Mouse (Mus musculus): ENCODE results near the gene Eri3. TPM values are rescaled to one million over a fixed set of nuclear protein-coding genes. Genes with fewer than 3 reads are reported as not detected.
A peak's percentile ranks its signal among the peaks of the same experiment; 100 is the strongest.

The Eri3 gene
- polyA plus RNA-seq, 1 experiment from 2014 or later: 127 TPM

GRCm38 (mm10) chr4:117680963-117681362, 130.8 kb downstream of the Eri3 start:
- peak overlapping the region; percentile 88; the same call in 1 of the 2 replicates for H3K9ac ChIP-seq (ENCODE audit: low read length)
- H3K36me3 ChIP-seq (ENCODE audit: control insufficient read depth, insufficient read depth, low read length): peaks cover 33% of the 10 kb centered on the region
- H3K4me3 ChIP-seq (ENCODE audit: low read length): peak overlapping the region; percentile 92
- peak overlapping the region; percentile 80 for H3K4me2 ChIP-seq (ENCODE audit: low read depth, low read length)
- no peaks in the 10 kb centered on the region for H3K27me3 ChIP-seq (ENCODE audit: control insufficient read depth, insufficient read depth, low read depth, low read length)
- H3K27ac ChIP-seq (ENCODE audit: low read length): no peak overlapping the region
- H3K9me3 ChIP-seq (ENCODE audit: control insufficient read depth, low read length): no peaks in the 10 kb centered on the region
- H3K4me1 ChIP-seq (replicated peaks; ENCODE audit: control insufficient read depth, insufficient read depth, low read length): peaks cover 5% of the 10 kb centered on the region
- no peak for ATAC-seq (ENCODE audit: low read depth)
- WGBS: 67% methylated on average over 6 of the region's 6 CpGs

GRCm38 (mm10) chr4:117681931-117682461, 131.8 kb downstream of the Eri3 start, which contains the start of gene Dmap1:
TSS of gene Dmap1 (minus strand) at chr4:117682273.
- Histone ChIP-seq H3K36me3 (ENCODE audit: control insufficient read depth, insufficient read depth, low read length) (peaks cover 29% of the 10 kb centered on the region), H3K27me3 (ENCODE audit: control insufficient read depth, insufficient read depth, low read depth, low read length) (no peaks in the 10 kb centered on the region), H3K9me3 (ENCODE audit: control insufficient read depth, low read length) (no peaks in the 10 kb centered on the region), H3K4me2 (ENCODE audit: low read depth, low read length) (peak within 1 kb of the TSS; percentile 80), H3K9ac (ENCODE audit: low read length) (peak within 1 kb of the TSS; percentile 88), H3K27ac (ENCODE audit: low read length) (no peak within 1 kb of the TSS; the same call in 1 of the 2 replicates), H3K4me3 (ENCODE audit: low read length) (peak within 1 kb of the TSS; percentile 92), H3K4me1 (replicated peaks; ENCODE audit: control insufficient read depth, insufficient read depth, low read length) (peaks cover 5% of the 10 kb centered on the region)
- ATAC-seq (ENCODE audit: low read depth): peak; percentile 93
- WGBS: under 1% methylated on average over 33 of the region's 33 CpGs

GRCm38 (mm10) chr4:117682463-117682862, 132.3 kb downstream of the Eri3 start:
- peak; percentile 36 for ATAC-seq (ENCODE audit: low read depth)
- no peaks in the 10 kb centered on the region for H3K9me3 ChIP-seq (ENCODE audit: control insufficient read depth, low read length)
- H3K4me1 ChIP-seq (replicated peaks; ENCODE audit: control insufficient read depth, insufficient read depth, low read length): peaks cover 5% of the 10 kb centered on the region
- H3K9ac ChIP-seq (ENCODE audit: low read length): peak overlapping the region; percentile 88
- peak overlapping the region; percentile 92 for H3K4me3 ChIP-seq (ENCODE audit: low read length)
- H3K27me3 ChIP-seq (ENCODE audit: control insufficient read depth, insufficient read depth, low read depth, low read length): no peaks in the 10 kb centered on the region
- H3K27ac ChIP-seq (ENCODE audit: low read length): no peak overlapping the region
- H3K36me3 ChIP-seq (ENCODE audit: control insufficient read depth, insufficient read depth, low read length): peaks cover 26% of the 10 kb centered on the region
- peak overlapping the region; percentile 80 for H3K4me2 ChIP-seq (ENCODE audit: low read depth, low read length)

GRCm38 (mm10) chr4:117683048-117683768, 133.0 kb downstream of the Eri3 start:
- H3K36me3 ChIP-seq (ENCODE audit: control insufficient read depth, insufficient read depth, low read length): peaks cover 19% of the 10 kb centered on the region
- 56% methylated on average over 6 of the region's 6 CpGs for WGBS
- no peak for ATAC-seq (ENCODE audit: low read depth)
- no peak overlapping the region for H3K4me3 ChIP-seq (ENCODE audit: low read length)
- no peak overlapping the region for H3K27ac ChIP-seq (ENCODE audit: low read length)
- no peaks in the 10 kb centered on the region for H3K9me3 ChIP-seq (ENCODE audit: control insufficient read depth, low read length)
- H3K4me2 ChIP-seq (ENCODE audit: low read depth, low read length): no peak overlapping the region
- H3K4me1 ChIP-seq (replicated peaks; ENCODE audit: control insufficient read depth, insufficient read depth, low read length): peaks cover 5% of the 10 kb centered on the region
- H3K27me3 ChIP-seq (ENCODE audit: control insufficient read depth, insufficient read depth, low read depth, low read length): no peaks in the 10 kb centered on the region
- no peak overlapping the region for H3K9ac ChIP-seq (ENCODE audit: low read length)

DNA sequence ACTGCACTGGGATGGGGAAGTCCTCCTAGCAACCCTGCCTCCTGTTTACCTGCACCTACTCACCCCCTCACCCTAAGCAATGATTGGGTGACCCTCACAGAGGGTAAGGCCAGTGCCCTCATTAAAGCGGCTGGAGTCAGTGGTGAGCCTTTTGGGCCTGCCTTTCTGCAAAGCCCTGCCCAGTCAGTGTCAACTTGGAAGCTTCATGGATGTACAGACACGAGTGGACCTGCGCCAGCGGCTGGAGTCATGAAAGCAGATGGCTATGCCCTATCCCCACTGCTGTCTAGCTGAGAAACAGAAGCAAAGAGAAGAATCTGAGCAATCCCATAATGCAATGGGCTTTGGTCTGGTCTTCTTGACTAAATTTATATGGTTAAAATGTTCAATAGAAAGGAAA, 136.2 kb downstream of the Eri3 start:
- 64% methylated on average over 4 of the region's 4 CpGs for WGBS
- Histone ChIP-seq H3K36me3 (ENCODE audit: control insufficient read depth, insufficient read depth, low read length) (no peaks in the 10 kb centered on the region), H3K27me3 (ENCODE audit: control insufficient read depth, insufficient read depth, low read depth, low read length) (no peaks in the 10 kb centered on the region), H3K4me2 (ENCODE audit: low read depth, low read length) (no peak overlapping the region), H3K9ac (ENCODE audit: low read length) (no peak overlapping the region), H3K27ac (ENCODE audit: low read length) (no peak overlapping the region), H3K4me1 (replicated peaks; ENCODE audit: control insufficient read depth, insufficient read depth, low read length) (peaks cover 2% of the 10 kb centered on the region), H3K9me3 (ENCODE audit: control insufficient read depth, low read length) (no peaks in the 10 kb centered on the region), H3K4me3 (ENCODE audit: low read length) (no peak overlapping the region)
- no peak for ATAC-seq (ENCODE audit: low read depth)

GRCm38 (mm10) chr4:117705361-117705760, 155.2 kb downstream of the Eri3 start:
- Histone ChIP-seq H3K9me3 (ENCODE audit: control insufficient read depth, low read length) (no peaks in the 10 kb centered on the region), H3K4me1 (replicated peaks; ENCODE audit: control insufficient read depth, insufficient read depth, low read length) (no peaks in the 10 kb centered on the region), H3K4me3 (ENCODE audit: low read length) (no peak overlapping the region), H3K4me2 (ENCODE audit: low read depth, low read length) (no peak overlapping the region), H3K9ac (ENCODE audit: low read length) (no peak overlapping the region), H3K36me3 (ENCODE audit: control insufficient read depth, insufficient read depth, low read length) (no peaks in the 10 kb centered on the region), H3K27ac (ENCODE audit: low read length) (no peak overlapping the region), H3K27me3 (ENCODE audit: control insufficient read depth, insufficient read depth, low read depth, low read length) (no peaks in the 10 kb centered on the region; the same call in 1 of the 2 replicates)
- 3% methylated on average over 7 of the region's 7 CpGs for WGBS
- no peak for ATAC-seq (ENCODE audit: low read depth)

DNA sequence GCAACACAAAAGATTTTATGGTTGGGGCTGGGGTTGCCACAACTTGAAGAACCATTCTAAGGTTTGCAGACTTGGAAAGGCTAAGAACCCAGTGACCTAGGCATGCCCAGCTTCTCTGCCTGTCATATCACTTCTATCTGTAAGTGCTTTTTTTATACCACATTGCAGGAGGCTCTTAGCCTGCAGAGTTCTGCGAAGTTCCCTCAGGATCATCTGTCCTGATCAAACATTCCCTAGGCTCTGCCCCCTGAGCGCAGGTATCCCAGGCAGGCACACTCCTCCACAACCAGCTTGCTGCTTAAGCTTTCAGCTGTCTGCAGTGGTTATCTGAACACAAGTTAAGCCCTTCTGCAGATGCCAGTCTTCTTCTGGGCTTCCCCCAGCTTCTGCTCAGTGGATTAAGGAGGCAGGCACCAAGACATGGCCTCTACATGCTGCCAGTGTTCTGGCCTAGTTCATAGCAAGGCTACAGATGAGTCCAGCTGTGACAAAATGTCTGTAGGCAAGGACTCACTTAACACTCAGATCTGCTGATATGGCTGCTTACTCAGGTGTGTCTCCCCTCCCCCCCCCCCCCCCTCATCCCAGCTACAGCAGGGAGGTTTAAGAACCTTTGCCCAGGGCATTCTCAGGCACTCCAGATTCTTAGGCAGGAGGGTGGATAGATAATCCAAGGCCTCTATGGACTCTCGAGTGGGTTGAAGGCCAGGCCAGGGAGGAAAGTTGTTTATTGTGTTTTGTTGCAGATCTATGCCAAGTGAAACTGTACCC, 158.8 kb downstream of the Eri3 start:
- Histone ChIP-seq H3K4me1 (replicated peaks; ENCODE audit: control insufficient read depth, insufficient read depth, low read length) (no peaks in the 10 kb centered on the region), H3K27ac (ENCODE audit: low read length) (peak overlapping the region; percentile 11), H3K4me3 (ENCODE audit: low read length) (no peak overlapping the region), H3K27me3 (ENCODE audit: control insufficient read depth, insufficient read depth, low read depth, low read length) (no peaks in the 10 kb centered on the region), H3K9me3 (ENCODE audit: control insufficient read depth, low read length) (no peaks in the 10 kb centered on the region), H3K9ac (ENCODE audit: low read length) (no peak overlapping the region), H3K4me2 (ENCODE audit: low read depth, low read length) (no peak overlapping the region), H3K36me3 (ENCODE audit: control insufficient read depth, insufficient read depth, low read length) (no peaks in the 10 kb centered on the region)
- no peak for ATAC-seq (ENCODE audit: low read depth)
- WGBS: 42% methylated on average over 3 of the region's 3 CpGs

GRCm38 (mm10) chr4:117712314-117712713, 162.1 kb downstream of the Eri3 start:
- H3K9ac ChIP-seq (ENCODE audit: low read length): no peak overlapping the region
- no peaks in the 10 kb centered on the region for H3K36me3 ChIP-seq (ENCODE audit: control insufficient read depth, insufficient read depth, low read length)
- H3K27me3 ChIP-seq (ENCODE audit: control insufficient read depth, insufficient read depth, low read depth, low read length): no peaks in the 10 kb centered on the region
- 71% methylated on average over 3 of the region's 3 CpGs for WGBS
- no peaks in the 10 kb centered on the region for H3K4me1 ChIP-seq (replicated peaks; ENCODE audit: control insufficient read depth, insufficient read depth, low read length)
- no peaks in the 10 kb centered on the region for H3K9me3 ChIP-seq (ENCODE audit: control insufficient read depth, low read length)
- no peak overlapping the region for H3K27ac ChIP-seq (ENCODE audit: low read length)
- no peak overlapping the region for H3K4me3 ChIP-seq (ENCODE audit: low read length)
- no peak for ATAC-seq (ENCODE audit: low read depth)
- H3K4me2 ChIP-seq (ENCODE audit: low read depth, low read length): no peak overlapping the region
